Mouse (Mus musculus) pancreas, adult 10 weeks (tissue): Measurements from ENCODE around the gene 1700017N19Rik. TPM values are rescaled to one million over a fixed set of nuclear protein-coding genes. Genes with fewer than 3 reads are reported as not detected.

Experiments used
- polyA plus RNA-seq: library from polyadenylated mRNA; stranded (reverse); fragments of 350-450 nt; fragmentation: Illumina TruSeq; extraction: RNeasy Lipid Tissue Mini Kit (QIAGEN cat#74804); gene quantifications from one replicate; pipeline ENCODE4 v1.2.3, GENCODE M21; 2015; ENCODE audit warnings: low read depth, low replicate concordance; ENCODE audit not compliant: insufficient read depth

The 1700017N19Rik gene
- not detected for polyA plus RNA-seq

DNA sequence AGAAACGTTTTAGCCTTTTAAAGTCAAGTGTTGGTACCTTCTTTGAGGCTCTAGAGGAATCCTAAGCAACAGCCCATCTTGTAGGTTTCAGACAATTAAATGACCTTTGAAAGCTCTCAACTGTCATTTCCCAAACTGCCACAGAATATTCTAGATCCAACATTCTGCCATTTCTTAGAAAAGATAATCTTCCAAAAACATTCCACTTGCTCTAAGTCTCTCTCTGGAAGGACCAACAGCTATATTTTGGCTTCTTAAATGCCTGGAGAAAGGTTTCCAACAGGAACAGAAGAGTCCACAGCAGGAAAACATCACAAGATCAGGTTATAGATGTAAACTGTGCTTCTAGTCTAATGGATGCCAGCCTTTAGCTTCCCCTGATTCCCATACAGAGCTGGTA, at the start of gene 1700017N19Rik, which contains the start of gene 4930430F08Rik:
TSS of gene 1700017N19Rik (plus strand) at position 162 of the 400 bp plus-strand sequence.
TSS of gene 4930430F08Rik (minus strand) at position 101 of the 400 bp plus-strand sequence.

Other genes starting within 250 kb of the 1700017N19Rik start
- not detected for gene Gm4302, start 249.6 kb upstream of the 1700017N19Rik start, polyA plus RNA-seq
- gene Gm4303, start 244.5 kb upstream of the 1700017N19Rik start, polyA plus RNA-seq: not detected
- gene Gm4305, start 239.4 kb upstream of the 1700017N19Rik start, polyA plus RNA-seq: not detected
- not detected for gene Gm4307, start 229.1 kb upstream of the 1700017N19Rik start, polyA plus RNA-seq
- not detected for gene Gm4312, start 207.9 kb upstream of the 1700017N19Rik start, polyA plus RNA-seq
- 3.2 TPM for gene Tmtc3, start 103.1 kb upstream of the 1700017N19Rik start, polyA plus RNA-seq
- gene Cep290, start 102.9 kb upstream of the 1700017N19Rik start, polyA plus RNA-seq: 2.1 TPM
- gene 4930430F08Rik, start 61 bp upstream of the 1700017N19Rik start, polyA plus RNA-seq: 1.0 TPM